Comparison of ENCODE assay signal across 8 mouse cellular contexts in the genomic region with DNA sequence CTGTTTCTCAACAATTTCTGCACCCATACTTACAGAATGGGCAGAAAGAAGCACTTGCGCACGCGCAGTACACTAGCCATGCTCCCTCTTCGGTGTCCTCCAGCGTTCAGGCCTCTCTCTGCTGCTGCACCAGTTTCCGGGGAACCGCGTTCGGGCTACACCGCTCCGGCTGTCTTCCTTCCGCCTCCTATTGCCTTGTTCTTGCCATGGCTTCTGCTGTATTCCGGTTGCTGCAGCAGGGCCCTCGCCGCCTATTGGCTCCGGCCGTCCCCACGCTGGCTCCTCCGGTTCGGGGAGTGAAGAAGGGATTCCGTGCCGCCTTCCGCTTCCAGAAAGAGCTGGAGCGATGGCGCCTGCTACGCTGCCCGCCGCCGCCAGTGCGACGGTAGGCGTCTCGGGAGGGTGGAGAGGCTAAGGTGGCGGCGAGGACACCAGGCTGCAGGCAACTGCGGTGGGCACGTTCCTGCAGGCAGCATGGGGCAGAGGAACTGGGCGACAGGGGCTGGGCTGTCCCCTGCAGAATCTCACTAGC. TPM values are rescaled to one million over a fixed set of nuclear protein-coding genes. Genes with fewer than 3 reads are reported as not detected.
DNase-seq lines count a peak whose midpoint lies in the region; ATAC-seq lines count a peak whose summit lies in the region.

A gene (plus strand): TSS at position 92 of the 532 bp plus-strand sequence.
A gene (minus strand): TSS at position 217 of the 532 bp plus-strand sequence.

- H3K9ac ChIP-seq in hindbrain, embryonic 15.5 days, result peak within 1 kb of the TSS; percentile 99

- peak; percentile 99 for ATAC-seq in hindbrain, embryonic 15.5 days (ENCODE audit: low FRiP score, low read depth)

- H3K9me3 ChIP-seq in hindbrain, embryonic 15.5 days, result no peaks in the 10 kb centered on the region

- peak within 1 kb of the TSS; percentile 93 for H3K27ac ChIP-seq in hindbrain, embryonic 15.5 days (replicated peaks)

- peak within 1 kb of the TSS; percentile 65 for H3K4me2 ChIP-seq in hindbrain, embryonic 15.5 days

- peaks cover 29% of the 10 kb centered on the region for H3K36me3 ChIP-seq in hindbrain, embryonic 15.5 days

- DNase-seq in T-cell, adult 2 months (ENCODE audit: low spot score), result peak; percentile 96
- peak; percentile 97 to 100 for DNase-seq in cerebellum, postnatal 36 days
- peak; percentile 99 to 100 for DNase-seq in frontal cortex, postnatal 36 days (ENCODE audit: low spot score in 2 of 2)
- DNase-seq in left cerebral cortex, adult 11 months (ENCODE audit: low spot score), result peak; percentile 95
- peak; percentile 98 to 99 for DNase-seq in lung, postnatal 4 days
- peak; percentile 95 for DNase-seq in retina, postnatal 7 days (ENCODE audit: low read depth, low spot score)
- DNase-seq in urinary bladder, adult 2 months (ENCODE audit: low spot score), result peak; percentile 93

- peaks cover 14% of the 10 kb centered on the region for H3K4me1 ChIP-seq in hindbrain, embryonic 15.5 days (replicated peaks)

- H3K27me3 ChIP-seq in hindbrain, embryonic 15.5 days, result no peaks in the 10 kb centered on the region

- WGBS in hindbrain, embryonic 15.5 days, result under 1% methylated on average over 38 of the region's 38 CpGs

- peak within 1 kb of the TSS; percentile 100 for H3K4me3 ChIP-seq in hindbrain, embryonic 15.5 days

RNA-seq across cellular contexts. Expression of the first gene that starts in this region (rescaled TPM):
- 36.3 and 40.9 TPM in 2 replicates for polyA plus RNA-seq in hindbrain, embryonic 15.5 days (2015; fragmentation: Nextera tagmentation; extraction: Ambion mirVana)
- 29.1 and 30.8 TPM in 2 replicates for polyA plus RNA-seq in urinary bladder, adult 2 months (2012; rRNA removed)

RNA-seq across cellular contexts. Expression of the second gene that starts in this region (rescaled TPM):
- polyA plus RNA-seq in hindbrain, embryonic 15.5 days (2015; fragmentation: Nextera tagmentation; extraction: Ambion mirVana), result 110 and 115 TPM in 2 replicates
- 17.5 and 19.5 TPM in 2 replicates for polyA plus RNA-seq in urinary bladder, adult 2 months (2012; rRNA removed)

Comparison
In these comparisons a context has a peak if more than half of its experiments do, and no peak if none do; other contexts are left out.
1. Peak in every context shown above with its lines: DNase-seq, ATAC-seq, H3K4me3 ChIP-seq and H3K27ac ChIP-seq.